Comparison of ENCODE assay signal across 8 mouse cellular contexts in genomic region chr14:31226978-31227377, GRCm38 (mm10). TPM values are rescaled to one million over a fixed set of nuclear protein-coding genes. Genes with fewer than 3 reads are reported as not detected.
A peak's percentile ranks its signal among the peaks of the same experiment; 100 is the strongest.
DNase-seq lines count a peak whose midpoint lies in the region; ATAC-seq lines count a peak whose summit lies in the region.

No protein-coding gene starts in this region.

- no peak overlapping the region for H3K4me2 ChIP-seq in midbrain, embryonic 13.5 days (replicated peaks)
- no peak overlapping the region for H3K4me2 ChIP-seq in midbrain, embryonic 14.5 days (ENCODE audit: low read length)
- no peak overlapping the region for H3K4me2 ChIP-seq in intestine, embryonic 15.5 days (replicated peaks)
- H3K4me2 ChIP-seq in lung, embryonic 16.5 days (ENCODE audit: low read depth, low read length), result no peak overlapping the region

- ATAC-seq in midbrain, embryonic 13.5 days, result peak; percentile 56; the same call in 1 of the 2 replicates
- ATAC-seq in midbrain, embryonic 14.5 days (ENCODE audit: low FRiP score, low TSS enrichment), result no peak
- peak; percentile 84 for ATAC-seq in intestine, embryonic 15.5 days
- ATAC-seq in lung, embryonic 16.5 days (ENCODE audit: low read depth), result peak; percentile 94

- H3K27me3 ChIP-seq in midbrain, embryonic 13.5 days, result no peaks in the 10 kb centered on the region
- no peaks in the 10 kb centered on the region for H3K27me3 ChIP-seq in midbrain, embryonic 14.5 days (ENCODE audit: control insufficient read depth, insufficient read depth, low read length)
- H3K27me3 ChIP-seq in intestine, embryonic 15.5 days (replicated peaks), result no peaks in the 10 kb centered on the region
- H3K27me3 ChIP-seq in lung, embryonic 16.5 days (ENCODE audit: control insufficient read depth, insufficient read depth, low read depth, low read length), result no peaks in the 10 kb centered on the region

- peak; percentile 46 to 60 for DNase-seq in cerebellum, postnatal 14 days
- no peak for DNase-seq in cerebellum, adult 8-10 months
- no peak for DNase-seq in midbrain, embryonic 14.5 days
- no peak for DNase-seq in thymus, adult 18-20 months
- DNase-seq in embryo, embryonic 9.5 days (ENCODE audit: extremely low spot score), result no peak

- no peak overlapping the region for H3K27ac ChIP-seq in midbrain, embryonic 13.5 days
- no peak overlapping the region for H3K27ac ChIP-seq in midbrain, embryonic 14.5 days (replicated peaks; ENCODE audit: low read depth, low read length)
- peak overlapping the region; percentile 37 for H3K27ac ChIP-seq in intestine, embryonic 15.5 days
- H3K27ac ChIP-seq in lung, embryonic 16.5 days (ENCODE audit: low read length), result peak overlapping the region; percentile 54

- H3K9me3 ChIP-seq in midbrain, embryonic 13.5 days, result no peaks in the 10 kb centered on the region
- no peaks in the 10 kb centered on the region for H3K9me3 ChIP-seq in midbrain, embryonic 14.5 days (ENCODE audit: control insufficient read depth, low read length)
- H3K9me3 ChIP-seq in intestine, embryonic 15.5 days, result no peaks in the 10 kb centered on the region
- H3K9me3 ChIP-seq in lung, embryonic 16.5 days (ENCODE audit: control insufficient read depth, low read length), result no peaks in the 10 kb centered on the region

- H3K4me3 ChIP-seq in midbrain, embryonic 13.5 days (replicated peaks), result no peak overlapping the region
- no peak overlapping the region for H3K4me3 ChIP-seq in midbrain, embryonic 14.5 days (replicated peaks; ENCODE audit: low read depth, low read length)
- H3K4me3 ChIP-seq in intestine, embryonic 15.5 days (replicated peaks), result no peak overlapping the region
- no peak overlapping the region for H3K4me3 ChIP-seq in lung, embryonic 16.5 days (ENCODE audit: low read length)

- WGBS in midbrain, embryonic 13.5 days, result 68% methylated on average over 4 of the region's 4 CpGs
- 67% methylated on average over 4 of the region's 4 CpGs for WGBS in midbrain, embryonic 14.5 days
- WGBS in intestine, embryonic 15.5 days, result 47% methylated on average over 4 of the region's 4 CpGs
- WGBS in lung, embryonic 16.5 days, result 12% methylated on average over 4 of the region's 4 CpGs

- no peak overlapping the region for H3K9ac ChIP-seq in midbrain, embryonic 13.5 days (replicated peaks)
- no peak overlapping the region for H3K9ac ChIP-seq in midbrain, embryonic 14.5 days (replicated peaks; ENCODE audit: low read length)
- H3K9ac ChIP-seq in intestine, embryonic 15.5 days, result no peak overlapping the region
- peak overlapping the region; percentile 25; the same call in 1 of the 2 replicates for H3K9ac ChIP-seq in lung, embryonic 16.5 days (ENCODE audit: low read length)

- 0 out of 2 replicates have a peak, but pooled peaks cover 5% of the 10 kb centered on the region for H3K4me1 ChIP-seq in midbrain, embryonic 13.5 days (replicated peaks)
- no peaks in the 10 kb centered on the region for H3K4me1 ChIP-seq in midbrain, embryonic 14.5 days (ENCODE audit: control insufficient read depth, insufficient read depth, low read length)
- peaks cover 17% of the 10 kb centered on the region; the same call in 1 of the 2 replicates for H3K4me1 ChIP-seq in intestine, embryonic 15.5 days (replicated peaks)
- peaks cover 28% of the 10 kb centered on the region for H3K4me1 ChIP-seq in lung, embryonic 16.5 days (replicated peaks; ENCODE audit: control insufficient read depth, insufficient read depth, low read length)

- H3K36me3 ChIP-seq in midbrain, embryonic 13.5 days, result no peaks in the 10 kb centered on the region
- no peaks in the 10 kb centered on the region for H3K36me3 ChIP-seq in midbrain, embryonic 14.5 days (ENCODE audit: control insufficient read depth, insufficient read depth, low read length)
- H3K36me3 ChIP-seq in intestine, embryonic 15.5 days, result no peaks in the 10 kb centered on the region
- H3K36me3 ChIP-seq in lung, embryonic 16.5 days (ENCODE audit: control insufficient read depth, insufficient read depth, low read length), result no peaks in the 10 kb centered on the region

RNA-seq across cellular contexts. Expression of gene Sema3g, which starts 9.3 kb away (rescaled TPM):
- 0.76 and 0.83 TPM in 2 replicates for polyA plus RNA-seq in midbrain, embryonic 13.5 days (2015; fragmentation: Nextera tagmentation; extraction: Ambion mirVana)
- 0.12 and 0.24 TPM in 2 replicates for polyA plus RNA-seq in midbrain, embryonic 14.5 days (2014; fragmentation: Nextera tagmentation; extraction: Ambion mirVana)
- 0.91 and 0.96 TPM in 2 replicates for polyA plus RNA-seq in intestine, embryonic 15.5 days (2015; fragmentation: Nextera tagmentation; extraction: Ambion mirVana)
- polyA plus RNA-seq in lung, embryonic 16.5 days (2015; fragmentation: Nextera tagmentation; extraction: Ambion mirVana), result 2.3 and 2.7 TPM in 2 replicates

RNA-seq across cellular contexts. Expression of gene Nisch, which starts 10.2 kb away (rescaled TPM):
- 354 and 385 TPM in 2 replicates for polyA plus RNA-seq in midbrain, embryonic 13.5 days (2015; fragmentation: Nextera tagmentation; extraction: Ambion mirVana)
- polyA plus RNA-seq in midbrain, embryonic 14.5 days (2014; fragmentation: Nextera tagmentation; extraction: Ambion mirVana), result 280 and 343 TPM in 2 replicates
- 280 and 297 TPM in 2 replicates for polyA plus RNA-seq in intestine, embryonic 15.5 days (2015; fragmentation: Nextera tagmentation; extraction: Ambion mirVana)
- 377 and 397 TPM in 2 replicates for polyA plus RNA-seq in lung, embryonic 16.5 days (2015; fragmentation: Nextera tagmentation; extraction: Ambion mirVana)

RNA-seq across cellular contexts. Expression of gene Tnnc1, which starts 18.9 kb away (rescaled TPM):
- polyA plus RNA-seq in midbrain, embryonic 13.5 days (2015; fragmentation: Nextera tagmentation; extraction: Ambion mirVana), result 1.1 and 1.9 TPM in 2 replicates
- 2.1 and 2.6 TPM in 2 replicates for polyA plus RNA-seq in midbrain, embryonic 14.5 days (2014; fragmentation: Nextera tagmentation; extraction: Ambion mirVana)
- polyA plus RNA-seq in intestine, embryonic 15.5 days (2015; fragmentation: Nextera tagmentation; extraction: Ambion mirVana), result 3.3 and 6.4 TPM in 2 replicates
- 93.6 and 113 TPM in 2 replicates for polyA plus RNA-seq in lung, embryonic 16.5 days (2015; fragmentation: Nextera tagmentation; extraction: Ambion mirVana)

RNA-seq across cellular contexts. Expression of gene Phf7, which starts 24.1 kb away (rescaled TPM):
- polyA plus RNA-seq in midbrain, embryonic 13.5 days (2015; fragmentation: Nextera tagmentation; extraction: Ambion mirVana), result 12.7 and 13.2 TPM in 2 replicates
- 12.0 and 12.1 TPM in 2 replicates for polyA plus RNA-seq in midbrain, embryonic 14.5 days (2014; fragmentation: Nextera tagmentation; extraction: Ambion mirVana)
- 10.6 and 11.9 TPM in 2 replicates for polyA plus RNA-seq in intestine, embryonic 15.5 days (2015; fragmentation: Nextera tagmentation; extraction: Ambion mirVana)
- 13.5 TPM in 2 replicates for polyA plus RNA-seq in lung, embryonic 16.5 days (2015; fragmentation: Nextera tagmentation; extraction: Ambion mirVana)

RNA-seq across cellular contexts. Expression of gene Bap1, which starts 24.3 kb away (rescaled TPM):
- polyA plus RNA-seq in midbrain, embryonic 13.5 days (2015; fragmentation: Nextera tagmentation; extraction: Ambion mirVana), result 127 and 133 TPM in 2 replicates
- 102 and 118 TPM in 2 replicates for polyA plus RNA-seq in midbrain, embryonic 14.5 days (2014; fragmentation: Nextera tagmentation; extraction: Ambion mirVana)
- polyA plus RNA-seq in intestine, embryonic 15.5 days (2015; fragmentation: Nextera tagmentation; extraction: Ambion mirVana), result 64.0 and 65.3 TPM in 2 replicates
- polyA plus RNA-seq in lung, embryonic 16.5 days (2015; fragmentation: Nextera tagmentation; extraction: Ambion mirVana), result 79.8 and 82.2 TPM in 2 replicates

Comparison
In these comparisons a context has a peak if more than half of its experiments do, and no peak if none do; other contexts are left out.
1. DNase-seq: peak in cerebellum, postnatal 14 days (2 of 2); none in cerebellum, adult 8-10 months (single experiment), midbrain, embryonic 14.5 days (single experiment), thymus, adult 18-20 months (0 of 2) and embryo, embryonic 9.5 days (single experiment).
2. H3K27ac ChIP-seq: peak in intestine, embryonic 15.5 days (single experiment) and lung, embryonic 16.5 days (single experiment); none in midbrain, embryonic 13.5 days (single experiment) and midbrain, embryonic 14.5 days (single experiment).
3. RNA of gene Tnnc1, which starts 18.9 kb away (polyA plus RNA-seq): 93.6 to 113 TPM in lung, embryonic 16.5 days; 3.3 to 6.4 TPM in intestine, embryonic 15.5 days, 2.1 to 2.6 TPM in midbrain, embryonic 14.5 days and 1.1 to 1.9 TPM in midbrain, embryonic 13.5 days; every median in the first group is over 10 times any median in the second.